Mouse (Mus musculus): ENCODE results near the gene Phgr1.

Gene Phgr1

DNA sequence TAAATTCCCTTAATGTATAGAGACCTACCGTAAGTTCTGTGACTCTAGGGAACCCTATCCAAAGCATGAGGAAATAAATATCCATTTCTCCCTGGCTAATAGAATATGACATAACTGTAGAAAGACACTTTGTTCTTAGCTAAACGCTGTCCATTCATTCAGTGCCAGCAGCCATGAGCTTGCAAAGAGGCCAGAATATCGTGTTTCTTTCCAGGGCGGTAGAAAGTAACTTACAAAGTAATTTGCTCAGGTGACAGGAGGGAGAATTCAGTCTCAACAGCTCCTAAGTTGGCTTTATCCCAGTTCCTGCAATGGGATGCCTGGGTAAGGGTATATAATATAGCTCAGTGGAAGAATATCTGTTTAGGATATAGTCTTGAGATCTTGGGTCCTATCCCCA, 51.8 kb downstream of the Phgr1 start:
- no peak for DNase-seq (ENCODE audit: low spot score)

Data from layer of hippocampus, adult 11-12 months (tissue).